Mouse (Mus musculus): Measurements from ENCODE around the gene Fbxw17. TPM values are rescaled to one million over a fixed set of nuclear protein-coding genes. Genes with fewer than 3 reads are reported as not detected.
"Not testable (repeated sequence)": the region's sequence is repeated elsewhere in the genome, so short reads cannot be mapped to it uniquely, and the experiment has no call there.

The Fbxw17 gene
- 1 to 10 TPM; 3.1 to 5.9 (median 4.4) TPM for total RNA-seq (2022)

- DNase-seq (ENCODE audit: low spot score) = peak; percentile 84
Observed at GRCm38 (mm10) chr13:50417389-50418183, at the start of gene Fbxw17. Gene Fbxw17, plus strand, starts transcription at chr13:50417864.

DNA sequence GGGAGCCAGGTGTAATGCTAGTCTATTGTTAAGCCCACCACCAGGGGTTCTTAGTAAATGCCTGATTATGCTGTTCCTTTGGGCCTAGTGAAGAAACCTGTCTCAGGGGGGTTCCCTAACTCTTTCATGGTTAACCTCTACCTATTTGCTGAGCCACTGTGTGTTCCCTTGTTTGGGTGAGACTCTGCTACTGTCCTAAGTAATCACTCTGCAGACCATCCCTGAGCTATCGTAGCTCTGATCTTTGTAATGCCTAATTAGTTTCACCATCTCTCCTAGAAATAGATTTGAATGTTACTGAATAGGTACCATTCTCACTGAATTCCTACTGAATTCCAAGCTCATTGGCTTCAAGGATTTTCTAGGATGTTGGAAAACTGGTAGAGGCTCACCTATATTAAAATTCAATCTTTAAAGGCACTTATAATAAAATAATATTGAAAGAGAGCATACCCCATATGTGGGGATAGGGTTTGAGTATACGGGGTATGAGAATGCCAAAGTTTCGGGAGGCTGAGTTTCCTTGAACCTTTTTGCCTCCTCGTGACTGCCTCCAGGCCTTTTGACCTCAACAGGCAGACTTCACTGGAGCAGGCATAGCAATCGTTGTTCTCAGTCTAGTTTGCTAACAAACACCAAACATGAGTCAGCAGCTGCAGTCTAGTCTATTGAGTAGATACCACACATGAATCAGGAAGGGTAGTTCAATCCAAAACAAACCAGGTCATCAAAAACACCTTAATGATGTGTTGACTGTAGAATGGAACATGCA lies 44.5 kb upstream of the Fbxw17 start:
- DNase-seq (ENCODE audit: low spot score) = not testable (repeated sequence)

- not testable (repeated sequence) for DNase-seq (ENCODE audit: low spot score)
Observed at GRCm38 (mm10) chr13:50389146-50389545, 28.5 kb upstream of the Fbxw17 start.

- no peak for DNase-seq (ENCODE audit: low spot score)
Observed at GRCm38 (mm10) chr13:50418421-50418820, 757 bp downstream of the Fbxw17 start.

- no peak for DNase-seq (ENCODE audit: low spot score)
Observed at GRCm38 (mm10) chr13:50423625-50424209, 6.1 kb downstream of the Fbxw17 start.

DNA sequence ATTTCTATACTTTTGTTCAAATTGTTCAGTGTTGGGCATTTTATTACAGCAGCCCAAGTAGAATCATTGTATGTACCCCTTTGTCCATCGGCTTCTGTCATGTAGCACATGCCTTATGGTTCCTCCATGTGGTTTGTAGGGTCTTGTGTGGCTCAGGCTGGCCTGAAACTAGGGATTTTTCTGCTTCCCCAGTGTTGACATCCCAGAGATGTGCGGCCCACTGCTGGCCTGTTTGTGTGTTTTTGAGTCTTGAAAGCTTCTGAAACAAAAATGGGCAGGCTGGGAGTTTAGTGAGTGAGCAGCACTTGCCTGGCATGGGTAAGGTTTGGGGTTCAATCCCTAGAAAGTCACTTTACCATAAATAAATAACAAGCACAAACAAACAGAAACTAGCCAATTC lies 6.9 kb downstream of the Fbxw17 start:
- no peak for DNase-seq (ENCODE audit: low spot score)

DNA sequence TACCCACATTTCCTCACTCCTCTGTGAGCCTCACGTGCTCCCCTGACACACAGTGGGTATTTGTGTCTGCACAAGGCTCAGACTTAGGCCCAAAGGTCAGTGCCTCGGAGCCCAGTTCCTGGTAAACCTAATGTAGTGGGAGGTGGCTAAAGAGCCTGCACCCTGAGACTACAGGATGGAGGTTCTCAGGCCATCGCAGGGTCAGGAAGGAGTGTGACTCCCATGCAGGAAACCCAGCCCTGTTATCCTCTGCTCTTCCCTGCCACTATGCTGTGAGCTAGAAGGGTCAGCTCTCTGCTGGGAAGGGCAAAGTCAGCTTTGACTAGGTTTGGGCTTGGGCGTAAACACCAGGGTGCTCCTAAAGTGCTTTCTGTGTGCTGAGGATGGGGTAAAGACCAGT lies 9.0 kb downstream of the Fbxw17 start:
- no peak for DNase-seq (ENCODE audit: low spot score)

GRCm38 (mm10) chr13:50443812-50444211 lies 26.1 kb downstream of the Fbxw17 start, which contains the start of gene Gm47429:
Gene Gm47429, minus strand, starts transcription at chr13:50443912.
- DNase-seq (ENCODE audit: low spot score) = no peak

DNA sequence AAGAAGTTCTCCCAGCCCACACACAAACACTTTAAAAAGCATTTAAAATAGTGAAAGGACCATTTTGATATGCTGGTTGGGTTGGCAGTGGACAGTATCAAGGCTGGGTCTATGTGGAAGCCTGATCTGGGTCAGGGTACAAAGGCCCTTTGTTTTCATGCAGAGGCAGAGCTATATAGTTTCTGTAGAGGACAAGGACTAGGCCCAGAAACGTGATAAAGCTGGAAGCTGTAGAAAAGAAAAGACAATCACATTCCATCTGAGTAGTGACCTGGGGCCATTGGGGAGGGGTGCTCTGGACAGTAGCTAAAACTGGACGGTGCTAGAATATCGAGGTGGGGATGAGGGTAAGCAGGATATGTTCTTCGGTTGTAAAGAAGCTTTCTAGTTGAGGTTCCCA lies 27.6 kb downstream of the Fbxw17 start:
- DNase-seq (ENCODE audit: low spot score) = no peak

DNA sequence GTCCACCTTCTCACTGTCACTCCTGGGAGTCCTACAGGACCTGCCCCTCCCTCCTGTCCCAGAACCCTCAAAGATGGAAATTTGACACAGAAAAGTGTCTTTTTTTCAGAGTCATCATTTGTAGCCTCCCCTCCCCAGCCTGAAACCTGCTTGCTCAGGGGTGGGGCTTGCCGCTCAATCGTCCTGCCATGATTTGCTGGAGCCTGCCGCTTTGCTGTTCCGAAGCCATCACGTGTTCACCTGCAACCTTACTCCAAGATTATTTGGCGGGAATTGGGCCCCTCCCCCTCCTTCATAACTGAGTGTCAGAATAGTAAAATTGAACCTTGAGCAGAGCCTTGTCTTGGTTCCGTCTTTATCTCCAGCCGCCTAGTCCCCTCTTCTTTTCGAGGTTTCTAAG lies 34.6 kb downstream of the Fbxw17 start:
- not testable (repeated sequence) for DNase-seq (ENCODE audit: low spot score)

GRCm38 (mm10) chr13:50453426-50453825 lies 35.8 kb downstream of the Fbxw17 start:
- DNase-seq (ENCODE audit: low spot score) = no peak

DNA sequence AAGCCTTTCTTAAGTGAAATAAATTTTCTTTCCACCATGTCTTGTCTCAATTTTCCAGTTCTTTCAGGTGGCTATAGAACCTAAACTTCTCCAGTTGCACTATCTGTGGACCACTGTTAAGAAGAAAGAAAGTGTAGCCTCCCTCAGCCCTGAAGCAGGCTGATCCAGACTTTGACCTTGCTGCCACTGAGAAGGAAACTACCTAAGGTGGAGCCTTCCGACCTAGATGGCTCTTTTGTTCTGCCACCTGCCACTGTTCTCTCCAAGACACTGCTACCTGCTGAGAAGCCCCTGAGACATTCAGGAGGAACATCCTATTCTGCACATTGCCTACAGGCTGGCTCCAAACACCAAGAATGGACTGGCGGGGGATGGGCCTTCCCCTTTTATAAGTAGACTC lies 42.8 kb downstream of the Fbxw17 start:
- DNase-seq (ENCODE audit: low spot score) = not testable (repeated sequence)

DNA sequence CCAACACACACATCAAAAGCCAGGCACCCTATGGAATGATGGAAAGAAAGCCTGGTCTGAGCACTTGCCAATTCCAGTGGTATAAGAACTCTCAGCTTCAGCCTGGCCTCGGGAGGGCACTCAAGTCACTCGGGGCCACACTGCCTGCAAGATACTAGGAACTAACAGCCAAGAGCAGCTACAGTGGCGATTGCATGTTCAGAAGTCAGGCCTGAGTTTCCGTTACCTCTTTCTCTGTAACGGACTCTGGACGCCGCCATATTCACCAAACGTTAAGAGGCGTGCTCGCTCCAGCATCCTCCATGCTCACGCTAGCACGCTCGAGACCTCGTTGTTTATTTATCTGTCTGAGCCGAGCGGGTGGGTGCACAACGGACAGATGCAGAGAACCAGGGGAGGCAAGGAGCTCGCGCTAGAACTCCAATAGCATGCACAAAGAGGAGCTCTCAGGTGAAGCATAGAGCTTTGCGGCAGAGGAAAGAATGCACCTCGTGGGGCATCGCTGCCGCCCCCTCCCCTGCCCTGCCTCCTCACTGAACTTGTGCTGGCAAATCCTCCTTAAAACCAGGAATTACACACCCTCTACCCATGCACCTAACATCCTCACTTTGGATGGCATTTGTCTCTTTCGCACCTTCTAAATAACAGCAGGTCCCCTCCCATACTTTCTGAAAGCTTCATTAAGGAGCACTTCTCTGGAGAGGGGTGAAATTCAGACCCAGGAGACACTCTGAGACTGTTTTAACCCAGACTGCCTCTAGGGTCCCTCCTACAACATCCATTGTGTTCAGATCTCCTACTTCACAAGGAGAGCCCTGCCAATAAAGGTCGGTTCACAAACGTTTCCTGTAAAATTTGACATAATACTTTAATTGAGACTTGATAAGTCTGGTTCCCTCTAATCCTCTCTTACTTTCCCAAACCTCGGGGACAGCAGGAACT lies 47.2 kb downstream of the Fbxw17 start:
- DNase-seq (ENCODE audit: low spot score) = no peak

GRCm38 (mm10) chr13:50467007-50467406 lies 49.3 kb downstream of the Fbxw17 start, which contains the start of gene Nutm2:
Gene Nutm2, plus strand, starts transcription at chr13:50467307.
- no peak for DNase-seq (ENCODE audit: low spot score)

Other genes starting within 250 kb of the Fbxw17 start
- gene Gm906, start 167.6 kb upstream of the Fbxw17 start, total RNA-seq (2022) = not detected
- not detected for gene Gm47429, start 26.0 kb downstream of the Fbxw17 start, total RNA-seq (2022)
- not detected for gene Nutm2, start 49.4 kb downstream of the Fbxw17 start, total RNA-seq (2022)
- not detected for gene Gm904, start 225.4 kb downstream of the Fbxw17 start, total RNA-seq (2022)

All from heart, adult 8-10 months (tissue).